In genomic region chr19:57196616-57197015, GRCm38 (mm10) we compare ENCODE assay signal across 8 mouse cellular contexts.
DNase-seq lines count a peak whose midpoint lies in the region; ATAC-seq lines count a peak whose summit lies in the region.

No protein-coding gene starts in this region.

- intact Hi-C loops in heart, postnatal 14 days (cut with DNase I), result loop anchor here (1.0 to 2.0 kb wide), 3 partner anchors 34 to 117 kb away; no protein-coding TSS in a partner anchor

- H3K9me3 ChIP-seq in heart, embryonic 13.5 days, result no peaks in the 10 kb centered on the region
- H3K9me3 ChIP-seq in embryonic facial prominence, embryonic 15.5 days (replicated peaks), result no peaks in the 10 kb centered on the region
- no peaks in the 10 kb centered on the region for H3K9me3 ChIP-seq in intestine, embryonic 16.5 days (ENCODE audit: control insufficient read depth, low read length)
- H3K9me3 ChIP-seq in midbrain, embryonic 13.5 days, result no peaks in the 10 kb centered on the region

- H3K4me3 ChIP-seq in heart, embryonic 13.5 days, result peak overlapping the region; percentile 64
- H3K4me3 ChIP-seq in embryonic facial prominence, embryonic 15.5 days (replicated peaks), result peak overlapping the region; percentile 48
- peak overlapping the region; percentile 55 for H3K4me3 ChIP-seq in intestine, embryonic 16.5 days (ENCODE audit: low read length)
- H3K4me3 ChIP-seq in midbrain, embryonic 13.5 days (replicated peaks), result peak overlapping the region; percentile 47

- H3K4me2 ChIP-seq in heart, embryonic 13.5 days, result peak overlapping the region; percentile 85
- H3K4me2 ChIP-seq in embryonic facial prominence, embryonic 15.5 days (replicated peaks), result peak overlapping the region; percentile 80
- peak overlapping the region; percentile 90 for H3K4me2 ChIP-seq in intestine, embryonic 16.5 days (ENCODE audit: low read depth, low read length)
- H3K4me2 ChIP-seq in midbrain, embryonic 13.5 days (replicated peaks), result peak overlapping the region; percentile 78

- 29% methylated on average over 8 of the region's 8 CpGs for WGBS in heart, embryonic 13.5 days
- WGBS in embryonic facial prominence, embryonic 15.5 days, result 40% methylated on average over 8 of the region's 8 CpGs
- 38% methylated on average over 8 of the region's 8 CpGs for WGBS in intestine, embryonic 16.5 days
- 46% methylated on average over 8 of the region's 8 CpGs for WGBS in midbrain, embryonic 13.5 days

- peaks cover 78% of the 10 kb centered on the region for H3K4me1 ChIP-seq in heart, embryonic 13.5 days
- peaks cover 40% of the 10 kb centered on the region for H3K4me1 ChIP-seq in embryonic facial prominence, embryonic 15.5 days
- H3K4me1 ChIP-seq in intestine, embryonic 16.5 days (ENCODE audit: control insufficient read depth, insufficient read depth, low read length), result peaks cover 33% of the 10 kb centered on the region
- H3K4me1 ChIP-seq in midbrain, embryonic 13.5 days (replicated peaks), result peaks cover 37% of the 10 kb centered on the region

- H3K36me3 ChIP-seq in heart, embryonic 13.5 days, result 0 out of 2 replicates have a peak, but pooled peaks cover 2% of the 10 kb centered on the region
- no peaks in the 10 kb centered on the region for H3K36me3 ChIP-seq in embryonic facial prominence, embryonic 15.5 days
- no peaks in the 10 kb centered on the region for H3K36me3 ChIP-seq in intestine, embryonic 16.5 days (ENCODE audit: control insufficient read depth, insufficient read depth, low read length)
- no peaks in the 10 kb centered on the region for H3K36me3 ChIP-seq in midbrain, embryonic 13.5 days

- H3K27ac ChIP-seq in heart, embryonic 13.5 days (replicated peaks), result peak overlapping the region; percentile 87
- no peak overlapping the region for H3K27ac ChIP-seq in embryonic facial prominence, embryonic 15.5 days (replicated peaks)
- H3K27ac ChIP-seq in intestine, embryonic 16.5 days (ENCODE audit: low read length), result no peak overlapping the region
- H3K27ac ChIP-seq in midbrain, embryonic 13.5 days, result no peak overlapping the region

- DNase-seq in heart, postnatal 14 days, result no peak
- no peak for DNase-seq in Muller cell, postnatal 12 days (ENCODE audit: inconsistent ontology term)
- DNase-seq in frontal cortex, postnatal 10 days (ENCODE audit: low spot score in 2 of 2), result no peak

- no peaks in the 10 kb centered on the region; the same call in 1 of the 2 replicates for H3K27me3 ChIP-seq in heart, embryonic 13.5 days (replicated peaks)
- H3K27me3 ChIP-seq in embryonic facial prominence, embryonic 15.5 days, result peaks cover 25% of the 10 kb centered on the region
- H3K27me3 ChIP-seq in intestine, embryonic 16.5 days (replicated peaks; ENCODE audit: control insufficient read depth, insufficient read depth, low read length), result no peaks in the 10 kb centered on the region
- H3K27me3 ChIP-seq in midbrain, embryonic 13.5 days, result peaks cover 21% of the 10 kb centered on the region

- H3K9ac ChIP-seq in heart, embryonic 13.5 days, result peak overlapping the region; percentile 84
- H3K9ac ChIP-seq in embryonic facial prominence, embryonic 15.5 days, result no peak overlapping the region
- 0 out of 2 replicates have a peak overlapping the region, but pooled peaks have one; percentile 60 for H3K9ac ChIP-seq in intestine, embryonic 16.5 days (ENCODE audit: low read depth, low read length)
- H3K9ac ChIP-seq in midbrain, embryonic 13.5 days (replicated peaks), result peak overlapping the region; percentile 66; the same call in 1 of the 2 replicates

- no peak for ATAC-seq in heart, embryonic 13.5 days (ENCODE audit: extremely low read depth, insufficient number of reproducible peaks, low FRiP score, low TSS enrichment)
- no peak for ATAC-seq in embryonic facial prominence, embryonic 15.5 days (ENCODE audit: insufficient number of reproducible peaks, low FRiP score, low TSS enrichment, low read depth)
- no peak; the same call in 1 of the 2 replicates for ATAC-seq in intestine, embryonic 16.5 days
- no peak for ATAC-seq in midbrain, embryonic 13.5 days
- ATAC-seq in megakaryocyte progenitor cell, adult 5-6 weeks (replicated peaks; ENCODE audit: poor library complexity), result no peak
